Mouse (Mus musculus) induced T-regulatory cell, adult 2 months (primary cell): Measurements from ENCODE around the gene Tmem144.
"Not testable (repeated sequence)": the region's sequence is repeated elsewhere in the genome, so short reads cannot be mapped to it uniquely, and the experiment has no call there.

Experiments
- DNase-seq: peaks from one replicate; pipeline ENCODE4 v3.0.0-alpha.2; 2012; ENCODE audit warnings: low read depth

Tmem144 gene

DNA sequence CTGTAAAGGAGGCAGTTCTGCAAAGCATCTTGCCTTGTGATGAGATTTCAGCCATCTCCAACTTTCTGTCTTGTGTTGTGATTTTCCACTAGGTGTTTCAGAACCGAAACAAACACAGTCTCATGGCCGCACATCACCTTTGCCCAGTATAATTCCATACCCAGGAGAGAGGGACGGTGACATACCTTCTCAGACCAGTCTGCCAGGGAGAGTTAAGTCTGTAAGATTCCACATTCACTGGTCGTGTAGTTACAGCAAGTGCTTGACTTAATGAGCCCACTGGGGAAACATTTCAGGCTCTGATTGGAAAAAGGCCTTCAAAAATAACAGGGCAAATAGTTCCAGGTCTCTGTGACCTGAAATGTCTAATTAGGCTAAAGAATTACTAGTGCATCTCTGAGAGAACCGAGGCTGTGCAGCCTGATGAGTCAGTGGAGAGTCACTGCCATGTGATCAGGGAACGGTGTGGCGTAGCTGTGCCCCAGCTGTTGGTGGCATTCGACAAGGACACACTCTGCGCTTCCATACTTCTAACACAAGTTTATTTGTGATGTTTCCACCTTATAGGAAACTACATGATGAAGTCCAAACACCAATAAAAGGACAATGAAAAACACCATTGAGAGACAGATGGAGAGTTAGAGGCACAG is 43.9 kb downstream of the Tmem144 start:
- DNase-seq, result no peak

DNA sequence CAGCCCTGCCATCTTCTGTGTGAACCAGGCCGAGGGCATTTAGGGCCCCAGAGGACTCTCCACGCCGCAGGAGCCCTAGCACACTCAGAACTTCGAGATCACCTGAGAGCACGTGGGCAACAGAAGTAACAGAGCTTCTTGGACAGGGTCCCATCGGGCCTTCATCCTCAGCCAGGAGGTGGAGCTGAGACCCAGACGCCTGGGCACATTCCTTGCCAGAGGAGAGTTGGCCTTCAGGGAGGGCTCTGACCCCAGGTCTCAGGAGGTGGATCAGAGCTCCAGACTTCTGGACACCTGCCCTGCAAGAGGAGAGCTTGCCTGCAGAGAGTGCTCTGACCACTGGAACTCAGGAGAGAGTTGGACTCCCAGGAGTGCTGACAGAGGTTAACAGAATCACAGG is 51.8 kb downstream of the Tmem144 start:
- DNase-seq, result not testable (repeated sequence)

DNA sequence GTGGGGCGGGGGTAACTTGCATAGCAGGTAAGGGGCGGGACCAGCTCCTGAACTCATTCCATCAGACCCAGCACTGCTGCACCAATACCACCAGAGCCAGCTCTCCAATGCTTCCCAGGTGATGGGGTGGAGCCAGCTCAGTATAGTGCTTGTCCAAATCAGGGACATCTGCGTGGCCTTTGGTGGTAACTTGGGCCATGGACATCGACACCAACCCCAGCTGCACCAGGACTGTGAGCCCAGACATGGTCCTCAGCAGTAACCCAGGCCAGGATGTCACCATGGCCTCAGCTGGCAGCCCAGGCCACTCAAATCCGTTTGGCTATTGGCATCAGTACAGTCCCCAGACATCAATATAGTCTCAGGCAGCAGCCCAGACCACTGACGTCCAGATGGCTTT is 60.3 kb downstream of the Tmem144 start:
- DNase-seq, result no peak

DNA sequence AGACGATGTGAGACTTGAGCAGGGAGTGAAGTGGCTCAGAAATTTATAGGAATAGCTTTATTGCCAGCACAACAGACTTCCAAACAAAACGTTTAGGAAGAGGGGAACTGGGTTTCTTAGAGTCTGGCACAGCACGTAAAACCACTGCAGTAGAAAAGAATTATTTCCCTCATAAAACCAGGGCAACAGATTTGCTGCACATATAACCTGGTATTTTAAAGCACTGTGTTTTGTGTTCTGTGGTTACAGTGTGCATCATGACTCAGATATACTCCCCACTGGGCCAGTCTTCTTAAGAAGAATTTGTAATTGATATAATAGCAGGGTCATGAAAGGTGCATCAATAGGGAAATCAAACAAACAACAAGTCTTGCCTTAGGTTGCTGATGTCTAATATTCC is 62.2 kb downstream of the Tmem144 start:
- no peak for DNase-seq

DNA sequence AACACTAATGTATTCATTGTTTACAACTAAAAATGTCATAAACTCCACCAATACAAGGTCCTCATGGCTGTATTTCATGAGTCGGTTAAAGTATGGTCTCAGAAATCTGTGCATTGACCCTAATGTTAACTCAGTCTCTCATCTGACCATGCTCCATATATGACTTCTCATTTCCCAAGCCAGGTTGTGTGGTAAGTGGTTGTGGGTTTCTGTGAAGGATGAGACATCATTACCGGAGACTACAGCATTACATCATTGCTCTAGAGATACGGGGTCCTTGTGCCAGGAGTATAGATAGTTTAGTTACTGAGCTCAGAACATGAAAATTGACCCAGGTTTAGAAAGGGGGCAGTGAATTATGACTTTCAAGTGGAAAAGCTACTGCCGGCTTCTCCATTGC is 63.0 kb downstream of the Tmem144 start:
- DNase-seq, result no peak

DNA sequence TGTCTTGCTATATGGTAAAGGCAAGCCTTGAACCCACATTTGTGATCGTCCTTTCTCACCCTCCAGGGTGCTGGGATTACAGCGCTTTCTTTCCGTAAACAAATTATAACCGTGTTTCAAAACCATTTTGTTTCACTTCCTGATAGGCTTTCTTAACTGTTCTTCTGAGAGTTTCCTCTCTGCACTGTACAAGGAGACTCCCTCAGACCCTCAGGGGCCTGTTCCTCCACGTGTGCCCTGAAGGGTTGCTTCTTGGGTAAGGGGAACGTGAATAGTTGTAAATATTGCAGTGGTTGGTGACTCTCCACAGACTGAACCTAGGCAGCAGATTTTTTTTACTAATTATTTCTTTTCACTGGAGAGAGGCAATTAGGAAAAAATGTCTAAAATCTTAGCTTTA is 63.6 kb downstream of the Tmem144 start:
- no peak for DNase-seq

DNA sequence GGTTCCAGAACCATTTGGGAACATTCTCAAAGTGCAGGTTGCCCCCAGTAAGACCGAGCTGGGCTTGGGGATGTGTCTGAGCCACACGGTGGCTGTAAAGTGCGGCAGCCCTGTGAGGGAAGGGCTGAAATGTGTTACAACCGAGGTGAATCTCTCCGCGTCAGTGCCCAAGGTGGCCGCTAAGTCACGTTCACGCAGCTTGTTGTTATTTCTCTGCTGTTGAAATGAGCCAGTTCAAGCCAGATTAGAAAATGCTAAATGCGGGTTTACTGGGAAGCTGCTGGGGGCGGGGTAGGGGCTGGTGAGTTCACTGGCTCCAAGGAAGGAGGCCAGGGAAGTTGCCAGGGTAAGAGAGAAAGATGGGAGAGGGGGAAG is 68.2 kb downstream of the Tmem144 start:
- DNase-seq, result no peak

DNA sequence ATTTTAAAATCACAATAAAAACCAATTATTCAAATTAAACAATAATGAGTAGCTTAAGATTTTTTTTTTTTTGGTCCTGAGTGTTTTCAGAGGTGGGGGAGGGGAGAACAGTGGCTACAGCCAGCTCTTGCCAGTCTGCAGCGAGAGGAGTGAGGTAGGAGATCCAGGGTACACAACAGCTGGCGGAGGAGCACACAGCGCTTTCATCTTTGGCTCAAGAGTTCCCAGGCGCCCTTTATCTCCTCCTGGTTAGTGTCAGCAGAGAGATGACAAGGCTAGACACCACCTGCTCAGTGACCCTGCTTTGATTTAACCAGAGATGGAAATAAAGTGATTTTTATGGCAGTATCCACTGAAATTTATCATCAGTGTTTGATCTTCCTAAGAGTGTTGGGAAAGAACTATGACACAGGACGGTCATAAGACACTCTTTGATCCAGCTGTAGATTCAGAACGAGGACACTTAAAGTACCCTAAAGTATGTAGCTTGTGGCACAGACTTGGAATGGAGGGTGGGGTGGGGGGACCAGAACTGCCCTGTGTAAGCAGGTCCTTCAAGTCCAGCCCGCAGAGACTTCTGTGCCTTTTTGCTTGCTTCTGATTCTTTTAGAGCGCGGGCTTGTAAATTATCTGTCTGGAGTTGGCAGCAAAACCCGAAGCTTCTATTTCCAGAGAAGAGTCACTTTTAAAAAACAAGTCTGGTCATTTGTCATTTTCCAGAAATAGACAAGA is 68.8 kb downstream of the Tmem144 start:
- no peak for DNase-seq

DNA sequence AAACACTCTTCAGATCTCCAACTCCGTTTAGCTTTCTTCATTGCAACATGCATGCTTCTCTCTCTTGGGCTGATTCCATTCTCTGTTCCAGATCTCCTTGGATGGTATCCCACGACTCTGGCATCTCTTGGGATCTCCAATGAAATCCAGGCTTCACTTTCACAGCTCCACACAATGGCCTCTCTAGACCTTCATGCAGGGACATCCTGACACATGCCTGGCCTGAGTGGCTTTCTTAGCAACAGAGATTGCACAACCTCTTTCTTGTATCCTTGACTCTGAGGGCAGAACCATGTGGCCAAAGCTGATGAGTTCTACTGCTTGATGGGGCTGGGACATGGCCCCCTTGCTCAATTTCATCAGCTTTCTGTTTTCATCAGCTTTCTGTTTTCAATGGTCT is 79.9 kb downstream of the Tmem144 start:
- no peak for DNase-seq
